Mouse (Mus musculus): ENCODE data around the gene Srcap.
"Not testable (repeated sequence)": the region's sequence is repeated elsewhere in the genome, so short reads cannot be mapped to it uniquely, and the experiment has no call there.

Gene Srcap

DNA sequence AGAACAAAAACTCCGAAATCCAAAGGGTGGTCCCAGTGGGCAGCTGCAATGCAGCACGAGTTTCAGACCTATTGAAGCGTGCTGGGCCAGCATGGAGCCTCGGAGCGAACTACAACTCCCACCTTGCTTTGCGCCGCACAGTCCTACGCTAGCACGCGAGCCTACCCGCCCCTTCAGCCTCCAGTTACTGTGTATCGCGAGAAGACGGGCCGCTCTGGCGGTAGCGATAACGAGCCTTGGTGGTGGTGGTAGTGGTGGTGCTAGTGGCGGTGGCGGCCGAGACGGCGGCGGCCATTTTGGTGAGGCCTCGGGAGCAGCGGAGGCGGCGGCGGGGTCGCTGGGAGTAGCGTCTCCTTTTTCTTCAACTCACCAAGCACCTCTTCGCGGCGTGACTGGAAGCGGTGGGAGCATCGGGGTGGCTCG is at the start of gene Srcap:
Gene Srcap (plus strand): TSS at position 176 of the 423 bp plus-strand sequence.
- peak; percentile 97 for DNase-seq (ENCODE audit: low read depth, low spot score)

DNA sequence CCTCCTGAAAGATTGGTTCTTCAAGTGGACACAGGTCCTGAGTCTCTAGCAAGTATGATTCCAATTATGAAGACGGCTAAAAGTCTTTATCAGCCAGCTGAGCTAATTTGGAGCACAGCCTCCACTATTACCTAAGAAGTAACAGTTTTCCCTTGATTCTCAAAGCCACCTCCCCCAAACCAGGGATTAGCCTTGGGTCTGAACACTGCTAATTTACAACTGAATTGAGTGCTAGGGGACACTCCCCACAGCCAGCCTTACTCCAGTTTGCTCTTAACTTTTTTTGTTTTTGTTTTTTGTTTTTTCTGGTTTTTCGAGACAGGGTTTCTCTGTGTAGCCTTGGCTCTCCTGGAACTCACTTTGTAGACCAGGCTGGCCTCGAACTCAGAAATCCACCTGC is 46.6 kb upstream of the Srcap start:
- DNase-seq (ENCODE audit: low read depth, low spot score): no peak

DNA sequence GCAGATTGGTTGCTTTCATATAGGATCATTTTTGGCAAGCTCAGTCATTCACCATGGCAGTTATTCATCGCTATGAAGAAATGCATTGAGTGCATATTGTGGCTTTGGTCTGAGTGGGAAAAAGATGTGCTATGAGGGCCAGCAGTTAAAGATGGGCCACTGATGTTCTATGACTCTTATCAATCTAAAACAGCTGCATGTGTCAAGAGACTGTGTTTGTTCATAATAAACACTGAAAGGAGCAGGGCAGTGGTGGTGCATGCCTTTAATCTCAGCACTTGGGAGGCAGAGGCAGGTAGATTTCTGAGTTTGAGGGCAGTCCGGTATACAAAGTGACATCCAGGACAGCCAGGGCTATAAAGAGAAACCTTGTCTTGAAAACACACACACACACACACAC is 46.1 kb upstream of the Srcap start:
- DNase-seq (ENCODE audit: low read depth, low spot score): not testable (repeated sequence)

DNA sequence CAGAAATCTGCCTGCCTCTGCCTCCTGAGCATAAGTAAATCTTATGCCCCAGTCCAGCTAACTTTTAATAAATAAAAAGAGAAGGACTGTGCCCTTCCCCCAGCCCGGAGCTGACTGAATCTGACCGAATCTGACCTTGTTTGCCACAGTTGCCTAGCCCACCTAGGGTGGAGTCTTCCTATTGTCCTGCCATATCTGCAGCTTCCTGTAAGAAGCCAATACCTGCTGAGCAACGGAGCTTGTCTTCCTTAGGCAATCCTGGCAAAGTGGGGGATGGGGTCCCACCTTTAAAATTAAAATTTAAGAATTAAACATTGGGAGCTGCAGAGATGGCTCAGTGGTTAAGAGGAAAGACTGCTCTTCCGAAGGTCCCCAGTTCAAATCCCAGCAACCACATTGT is 45.2 kb upstream of the Srcap start:
- DNase-seq (ENCODE audit: low read depth, low spot score): no peak

- DNase-seq (ENCODE audit: low read depth, low spot score): no peak
Observed at GRCm38 (mm10) chr7:127470011-127470715, 41.6 kb upstream of the Srcap start.

DNA sequence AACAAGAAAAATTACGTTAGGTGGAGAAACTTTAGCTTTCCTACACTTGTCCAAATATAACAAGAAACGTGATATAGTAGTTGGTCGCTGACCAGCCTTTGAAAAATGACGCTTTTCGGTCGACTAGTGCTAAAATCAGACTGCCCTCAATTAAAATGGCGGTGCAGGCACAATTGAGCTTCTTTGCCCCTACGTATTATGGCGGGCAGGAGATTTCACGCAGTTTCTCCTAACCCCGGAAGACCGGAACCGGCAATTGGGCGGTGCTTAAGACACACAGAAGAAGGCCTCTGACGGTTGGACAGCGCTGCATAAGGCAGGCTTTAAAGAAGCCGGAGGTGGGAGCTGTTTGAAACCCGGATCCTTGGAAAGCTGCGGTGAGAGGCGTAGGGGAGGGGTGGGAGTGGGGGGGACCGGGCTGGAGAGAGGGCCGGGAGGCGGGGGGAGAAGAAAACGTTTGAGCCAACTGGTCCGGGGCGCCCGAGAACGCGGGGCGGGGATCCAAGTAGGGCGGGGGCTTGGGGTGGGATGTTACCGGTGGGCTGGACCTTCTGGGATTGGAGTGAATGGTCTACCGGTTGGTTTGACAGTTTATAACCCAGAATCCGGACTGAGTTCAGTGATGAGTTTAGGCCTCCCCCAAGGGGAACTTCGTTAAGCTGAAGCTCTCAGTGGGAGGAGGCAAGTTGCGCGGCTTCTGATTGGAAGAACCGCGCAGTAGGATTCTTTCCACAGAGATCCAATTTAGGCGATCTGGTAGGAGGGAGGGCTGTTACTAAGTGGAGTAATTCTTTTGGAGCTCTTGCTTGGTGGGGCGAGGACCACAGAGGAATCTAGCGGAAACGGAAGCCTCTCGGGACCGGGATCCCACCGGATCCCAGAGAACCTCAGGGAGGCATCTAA is 40.8 kb upstream of the Srcap start:
- DNase-seq (ENCODE audit: low read depth, low spot score): peak; percentile 96

DNA sequence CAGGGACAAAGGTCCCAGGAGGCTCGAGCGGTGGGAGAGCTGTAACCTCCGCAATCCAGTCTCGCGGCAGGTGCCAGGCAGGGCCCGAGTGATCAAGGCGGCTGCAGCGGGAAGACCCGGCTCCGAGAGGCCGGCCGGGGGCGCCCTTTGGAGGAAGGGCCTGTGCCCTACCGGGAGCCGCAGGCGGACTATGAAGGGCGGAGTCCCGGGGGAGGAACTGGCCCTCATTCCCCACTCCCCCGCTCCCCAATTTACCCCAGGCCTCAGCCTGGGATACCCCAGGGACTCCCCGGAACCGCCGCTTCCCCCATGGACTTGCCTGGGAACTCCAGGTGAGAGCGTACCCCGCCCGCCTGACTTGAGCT is 40.2 kb upstream of the Srcap start:
- DNase-seq (ENCODE audit: low read depth, low spot score): no peak

GRCm38 (mm10) chr7:127472060-127472459 is 39.7 kb upstream of the Srcap start:
- DNase-seq (ENCODE audit: low read depth, low spot score): no peak

GRCm38 (mm10) chr7:127473705-127474104 is 38.1 kb upstream of the Srcap start:
- DNase-seq (ENCODE audit: low read depth, low spot score): no peak

DNA sequence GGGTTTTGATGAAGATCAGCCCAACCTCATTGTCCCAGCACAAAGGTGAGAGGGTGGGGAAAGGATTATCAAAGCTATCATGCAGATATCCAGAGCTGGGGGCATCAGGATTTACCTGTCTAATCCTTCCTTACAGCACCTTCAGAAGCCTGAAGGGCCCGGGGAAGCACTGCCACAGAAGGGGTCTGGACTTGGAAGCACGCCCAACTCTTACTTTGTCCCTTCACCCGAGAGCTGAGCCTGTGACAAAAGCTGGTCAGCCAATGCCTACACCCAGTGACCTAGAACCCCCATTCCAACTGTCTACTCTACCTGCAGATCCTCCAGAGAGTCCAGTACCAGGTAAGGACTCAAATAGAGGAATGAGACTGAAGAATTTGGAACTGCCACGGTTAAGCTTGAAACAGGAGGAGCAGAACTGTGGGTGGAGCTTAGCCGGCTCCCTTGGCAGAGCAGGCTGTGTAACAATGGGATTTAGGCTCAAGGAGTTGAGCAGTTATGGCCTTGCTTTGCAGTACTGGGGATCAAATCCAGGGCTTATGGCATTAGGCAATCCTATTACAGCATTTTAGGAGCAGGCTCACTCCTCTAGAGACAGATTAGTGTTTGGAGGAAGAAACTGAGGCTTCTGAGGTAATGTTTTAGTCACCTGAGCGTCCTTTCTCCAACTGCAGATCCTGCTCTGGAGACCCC is 37.3 kb upstream of the Srcap start:
- DNase-seq (ENCODE audit: low read depth, low spot score): no peak

DNA sequence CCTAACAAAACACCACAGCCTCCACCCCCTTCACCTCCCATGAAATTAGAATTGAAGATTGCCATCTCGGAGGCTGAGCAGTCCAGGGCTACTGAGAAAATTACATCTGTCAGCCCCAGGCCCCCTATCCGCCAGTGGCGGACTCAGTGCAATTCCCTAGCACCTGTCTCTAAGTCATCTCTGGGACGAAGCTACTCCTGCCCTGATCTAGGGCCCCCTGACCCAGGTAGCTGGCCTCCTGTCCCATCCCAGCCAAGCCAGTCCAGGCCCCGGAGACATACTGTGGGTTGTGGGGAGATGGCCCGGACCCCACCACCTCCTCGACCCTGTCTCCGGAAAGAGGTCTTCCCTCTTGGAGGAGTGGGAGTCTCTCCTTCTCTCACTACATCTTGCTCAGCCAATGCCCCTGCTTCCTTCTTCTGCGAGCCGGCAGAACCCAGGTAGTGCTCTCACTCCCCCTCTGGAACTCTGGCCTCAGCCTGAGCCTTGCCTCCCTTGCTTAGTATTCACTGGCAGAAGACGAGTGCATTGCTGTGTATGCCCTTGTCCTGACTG is 36.5 kb upstream of the Srcap start:
- DNase-seq (ENCODE audit: low read depth, low spot score): no peak

DNA sequence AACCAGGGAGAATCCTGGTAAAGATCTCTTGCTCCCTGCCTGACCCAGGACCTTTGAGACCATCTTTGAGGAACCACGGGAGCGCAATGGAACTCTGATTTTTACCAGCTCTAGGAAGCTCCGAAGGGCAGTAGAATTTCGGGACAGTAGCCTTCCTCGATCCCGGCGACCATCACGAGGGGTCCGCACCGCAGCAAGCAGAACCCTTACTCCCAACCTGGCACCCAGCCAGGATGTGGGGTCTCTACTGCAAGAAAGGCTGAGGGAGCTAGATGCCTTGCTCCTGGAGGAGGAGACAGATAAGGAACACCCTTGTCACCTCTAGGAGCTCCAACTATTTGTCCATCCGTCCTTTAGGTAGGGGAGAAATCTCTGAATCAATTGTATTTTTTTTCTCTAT is 35.4 kb upstream of the Srcap start:
- no peak for DNase-seq (ENCODE audit: low read depth, low spot score)

GRCm38 (mm10) chr7:127476855-127477254 is 34.9 kb upstream of the Srcap start:
- DNase-seq (ENCODE audit: low read depth, low spot score): no peak

- peak; percentile 100 for DNase-seq (ENCODE audit: low read depth, low spot score)
Observed at GRCm38 (mm10) chr7:127477687-127478634, 33.8 kb upstream of the Srcap start.

GRCm38 (mm10) chr7:127478635-127479317 is 33.0 kb upstream of the Srcap start, which contains the start of gene Fbrs:
Gene Fbrs, plus strand, starts transcription at chr7:127479199.
- peak; percentile 96 for DNase-seq (ENCODE audit: low read depth, low spot score)

GRCm38 (mm10) chr7:127479318-127480225 is 32.2 kb upstream of the Srcap start:
- no peak for DNase-seq (ENCODE audit: low read depth, low spot score)

DNA sequence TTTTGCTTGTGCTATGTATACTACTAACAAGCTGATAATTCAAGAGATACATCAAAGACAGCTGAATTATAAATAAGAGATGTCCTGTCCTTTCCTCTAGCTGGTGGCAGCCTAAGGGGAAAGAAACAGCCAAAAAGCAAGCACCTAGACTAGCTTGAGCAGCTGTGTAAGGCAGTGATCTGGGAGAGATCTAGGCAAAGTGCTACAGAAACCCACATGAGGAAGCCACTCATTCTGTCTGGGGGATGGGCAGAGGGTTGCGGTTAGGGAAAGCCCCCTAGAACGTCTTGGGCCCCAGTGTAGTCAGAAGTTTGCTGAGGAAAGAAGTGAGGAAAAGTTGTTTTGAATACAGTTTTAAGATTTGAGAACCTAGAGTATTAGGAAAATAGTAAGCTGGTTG is 31.5 kb upstream of the Srcap start:
- no peak for DNase-seq (ENCODE audit: low read depth, low spot score)

GRCm38 (mm10) chr7:127485416-127485815 is 26.4 kb upstream of the Srcap start:
- no peak for DNase-seq (ENCODE audit: low read depth, low spot score)

GRCm38 (mm10) chr7:127488364-127488763 is 23.4 kb upstream of the Srcap start:
- DNase-seq (ENCODE audit: low read depth, low spot score): not testable (repeated sequence)
